Mouse (Mus musculus): ENCODE measurements around the gene Cabp2. TPM values are rescaled to one million over a fixed set of nuclear protein-coding genes. Genes with fewer than 3 reads are reported as not detected.
"Not testable (repeated sequence)": the region's sequence is repeated elsewhere in the genome, so short reads cannot be mapped to it uniquely, and the experiment has no call there.

Gene Cabp2
- total and polyA plus RNA-seq, 2 experiments = 0.27 to 0.37 TPM

DNA sequence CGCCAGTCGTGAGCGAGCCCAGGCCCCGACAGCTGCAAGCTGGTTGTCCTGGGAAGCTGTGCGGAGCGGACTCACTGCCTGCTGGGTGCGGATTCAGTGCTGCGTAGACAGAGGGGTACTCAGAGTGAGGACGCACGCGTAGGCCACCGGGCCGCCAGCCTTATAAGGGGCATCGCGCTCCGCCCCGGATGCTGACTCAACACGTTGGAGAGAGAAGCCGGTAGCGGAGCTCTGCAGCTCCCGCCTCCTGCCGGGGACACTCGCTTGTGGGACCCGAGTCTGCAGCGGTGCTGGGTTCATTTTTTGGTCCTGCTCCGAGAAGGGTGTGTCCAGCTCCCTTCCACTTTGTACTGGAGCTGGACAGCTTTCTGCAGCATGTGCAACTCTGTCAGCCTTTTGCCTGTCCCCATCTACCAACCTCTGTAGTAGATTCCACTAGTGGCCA is 43.6 kb upstream of the Cabp2 start, which contains the start of gene Gstp1:
Gstp1 (minus strand) TSS at position 198 of the 445 bp plus-strand sequence.
- H3K27ac ChIP-seq (replicated peaks; ENCODE audit: insufficient read depth, low read depth, low read length) = peak within 1 kb of the TSS; percentile 96
- peaks cover 10% of the 10 kb centered on the region; the same call in 1 of the 2 replicates for H3K4me1 ChIP-seq (ENCODE audit: control insufficient read depth, insufficient read depth, low read length)
- DNase-seq (ENCODE audit: extremely low read depth, low read depth, low spot score) = peak; percentile 89
- TF ChIP-seq CTCF (IDR thresholded peaks at IDR 0.05; ENCODE audit: low read depth, low read length) (peak; percentile 51), POLR2A (IDR thresholded peaks at IDR 0.05; ENCODE audit: extremely low read depth, insufficient read depth, low read length) (peak; percentile 100)
- WGBS = 1% methylated on average over 26 of the region's 26 CpGs
- peaks cover 4% of the 10 kb centered on the region; the same call in 1 of the 2 replicates for H3K36me3 ChIP-seq (ENCODE audit: control insufficient read depth, insufficient read depth, low read length)
- H3K27me3 ChIP-seq (ENCODE audit: control insufficient read depth, insufficient read depth, low read length) = no peaks in the 10 kb centered on the region
- no peaks in the 10 kb centered on the region for H3K79me2 ChIP-seq (ENCODE audit: control insufficient read depth, insufficient read depth, low read length)
- peak within 1 kb of the TSS; percentile 89 for H3K9ac ChIP-seq (ENCODE audit: low read depth, low read length)
- H3K4me3 ChIP-seq (ENCODE audit: insufficient read depth, low read depth, low read length) = peak within 1 kb of the TSS; percentile 79

DNA sequence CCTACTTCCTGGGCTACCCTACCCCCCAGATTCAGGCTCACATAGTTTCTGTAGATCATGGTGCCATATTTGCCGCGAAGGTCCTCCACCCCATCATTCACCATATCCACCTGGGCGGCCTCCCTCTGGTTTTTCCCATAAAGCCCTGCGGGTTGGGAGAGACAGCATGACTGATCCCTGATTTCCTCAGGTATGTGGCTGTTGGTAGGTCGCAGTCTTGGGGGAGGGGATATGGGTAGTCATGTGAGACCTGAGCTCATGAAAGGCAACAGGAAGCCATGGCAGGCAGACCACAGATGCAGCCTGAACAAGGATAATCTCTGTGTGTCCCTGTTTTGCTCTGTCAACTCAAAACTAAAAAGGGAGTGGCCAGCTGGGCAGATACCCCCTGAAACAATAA is 40.4 kb upstream of the Cabp2 start:
- H3K27me3 ChIP-seq (ENCODE audit: control insufficient read depth, insufficient read depth, low read length); H3K9ac ChIP-seq (ENCODE audit: low read depth, low read length); H3K79me2 ChIP-seq (ENCODE audit: control insufficient read depth, insufficient read depth, low read length); H3K4me3 ChIP-seq (ENCODE audit: insufficient read depth, low read depth, low read length); H3K27ac ChIP-seq (replicated peaks; ENCODE audit: insufficient read depth, low read depth, low read length); DNase-seq (ENCODE audit: extremely low read depth, low read depth, low spot score); H3K36me3 ChIP-seq (ENCODE audit: control insufficient read depth, insufficient read depth, low read length); H3K4me1 ChIP-seq (ENCODE audit: control insufficient read depth, insufficient read depth, low read length): not testable (repeated sequence)
- 97% methylated on average over 5 of the region's 5 CpGs for WGBS

GRCm38 (mm10) chr19:4041500-4041899 is 39.9 kb upstream of the Cabp2 start:
- H3K27me3 ChIP-seq (ENCODE audit: control insufficient read depth, insufficient read depth, low read length); H3K4me3 ChIP-seq (ENCODE audit: insufficient read depth, low read depth, low read length); H3K36me3 ChIP-seq (ENCODE audit: control insufficient read depth, insufficient read depth, low read length); H3K79me2 ChIP-seq (ENCODE audit: control insufficient read depth, insufficient read depth, low read length); DNase-seq (ENCODE audit: extremely low read depth, low read depth, low spot score); H3K9ac ChIP-seq (ENCODE audit: low read depth, low read length); H3K27ac ChIP-seq (replicated peaks; ENCODE audit: insufficient read depth, low read depth, low read length): not testable (repeated sequence)
- peaks cover 10% of the 10 kb centered on the region for H3K4me1 ChIP-seq (ENCODE audit: control insufficient read depth, insufficient read depth, low read length)
- WGBS = 94% methylated on average over 4 of the region's 4 CpGs

GRCm38 (mm10) chr19:4042124-4042523 is 39.3 kb upstream of the Cabp2 start:
- H3K79me2 ChIP-seq (ENCODE audit: control insufficient read depth, insufficient read depth, low read length) = no peaks in the 10 kb centered on the region
- no peak for DNase-seq (ENCODE audit: extremely low read depth, low read depth, low spot score)
- no peaks in the 10 kb centered on the region for H3K36me3 ChIP-seq (ENCODE audit: control insufficient read depth, insufficient read depth, low read length)
- TF ChIP-seq POLR2A (IDR thresholded peaks at IDR 0.05; ENCODE audit: extremely low read depth, insufficient read depth, low read length) (no peak), CTCF (IDR thresholded peaks at IDR 0.05; ENCODE audit: low read depth, low read length) (no peak)
- no peak overlapping the region for H3K27ac ChIP-seq (replicated peaks; ENCODE audit: insufficient read depth, low read depth, low read length)
- H3K4me3 ChIP-seq (ENCODE audit: insufficient read depth, low read depth, low read length) = peak overlapping the region; percentile 21; the same call in 1 of the 2 replicates
- 66% methylated on average over 14 of the region's 14 CpGs for WGBS
- H3K27me3 ChIP-seq (ENCODE audit: control insufficient read depth, insufficient read depth, low read length) = no peaks in the 10 kb centered on the region
- H3K9ac ChIP-seq (ENCODE audit: low read depth, low read length) = no peak overlapping the region
- H3K4me1 ChIP-seq (ENCODE audit: control insufficient read depth, insufficient read depth, low read length) = peaks cover 16% of the 10 kb centered on the region

DNA sequence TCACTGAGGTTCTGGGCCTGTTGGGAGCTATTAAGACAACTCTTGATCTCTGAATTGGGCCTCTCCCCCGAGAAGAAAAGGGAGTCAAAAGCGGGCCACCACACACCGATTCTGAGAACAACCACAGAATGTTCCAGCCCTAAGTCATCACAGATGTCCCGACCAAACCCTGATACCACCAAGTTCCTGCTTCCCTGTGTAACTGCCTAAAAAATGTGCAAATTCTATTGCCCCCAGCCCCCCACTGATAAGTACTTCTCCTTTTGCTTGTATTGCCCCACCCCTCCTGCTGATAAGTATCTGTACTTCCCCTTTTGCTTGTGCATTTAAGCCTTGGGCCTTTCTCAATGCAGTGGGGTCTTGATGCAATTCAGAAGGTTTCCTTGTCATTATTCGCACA is 37.3 kb upstream of the Cabp2 start:
- not testable (repeated sequence) for DNase-seq (ENCODE audit: extremely low read depth, low read depth, low spot score); H3K4me3 ChIP-seq (ENCODE audit: insufficient read depth, low read depth, low read length); H3K27ac ChIP-seq (replicated peaks; ENCODE audit: insufficient read depth, low read depth, low read length); H3K9ac ChIP-seq (ENCODE audit: low read depth, low read length); H3K79me2 ChIP-seq (ENCODE audit: control insufficient read depth, insufficient read depth, low read length); H3K27me3 ChIP-seq (ENCODE audit: control insufficient read depth, insufficient read depth, low read length); H3K36me3 ChIP-seq (ENCODE audit: control insufficient read depth, insufficient read depth, low read length)
- peaks cover 16% of the 10 kb centered on the region for H3K4me1 ChIP-seq (ENCODE audit: control insufficient read depth, insufficient read depth, low read length)
- WGBS = 92% methylated on average over 5 of the region's 5 CpGs

- Histone ChIP-seq H3K27ac (replicated peaks; ENCODE audit: insufficient read depth, low read depth, low read length) (peak within 1 kb of the TSS; percentile 88), H3K4me3 (ENCODE audit: insufficient read depth, low read depth, low read length) (no peak within 1 kb of the TSS)
- peak; percentile 98 for DNase-seq (ENCODE audit: extremely low read depth, low read depth, low spot score)
These were observed 35.2 kb upstream of the Cabp2 start, which contains the start of gene Gstp2 for GRCm38 (mm10) chr19:4045966-4046865. TSS of gene Gstp2 (minus strand) at chr19:4046023.

More at GRCm38 (mm10) chr19:4045966-4046865, 35.2 kb upstream of the Cabp2 start, which contains the start of gene Gstp2:
- Histone ChIP-seq H3K36me3 (ENCODE audit: control insufficient read depth, insufficient read depth, low read length) (no peaks in the 10 kb centered on the region), H3K79me2 (ENCODE audit: control insufficient read depth, insufficient read depth, low read length) (no peaks in the 10 kb centered on the region), H3K4me1 (ENCODE audit: control insufficient read depth, insufficient read depth, low read length) (peaks cover 16% of the 10 kb centered on the region), H3K27me3 (ENCODE audit: control insufficient read depth, insufficient read depth, low read length) (no peaks in the 10 kb centered on the region), H3K9ac (ENCODE audit: low read depth, low read length) (peak within 1 kb of the TSS; percentile 26)
- 15% methylated on average over 16 of the region's 16 CpGs for WGBS
- TF ChIP-seq POLR2A (IDR thresholded peaks at IDR 0.05; ENCODE audit: extremely low read depth, insufficient read depth, low read length) (no peak), CTCF (IDR thresholded peaks at IDR 0.05; ENCODE audit: low read depth, low read length) (peak; percentile 66)

Data from liver, adult 2 months (tissue).